Mouse (Mus musculus): ENCODE results near the gene St8sia2. TPM values are rescaled to one million over a fixed set of nuclear protein-coding genes. Genes with fewer than 3 reads are reported as not detected.

Gene St8sia2
- polyA plus RNA-seq, 1 experiment from 2014 or later, result 86.3 TPM

GRCm38 (mm10) chr7:73938046-73938810, 75.3 kb downstream of the St8sia2 start:
- Histone ChIP-seq H3K36me3 (ENCODE audit: control insufficient read depth, insufficient read depth) (peaks cover 12% of the 10 kb centered on the region), H3K4me3 (replicated peaks; ENCODE audit: low read length) (no peak overlapping the region), H3K4me2 (ENCODE audit: low read length) (no peak overlapping the region), H3K9me3 (ENCODE audit: control insufficient read depth, low read length) (no peaks in the 10 kb centered on the region), H3K27me3 (replicated peaks; ENCODE audit: control insufficient read depth, insufficient read depth, low read length) (no peaks in the 10 kb centered on the region), H3K27ac (ENCODE audit: low read length) (no peak overlapping the region), H3K4me1 (replicated peaks; ENCODE audit: control insufficient read depth, insufficient read depth, low read length) (peaks cover 13% of the 10 kb centered on the region), H3K9ac (replicated peaks; ENCODE audit: low read depth, low read length) (no peak overlapping the region)
- WGBS, result 54% methylated on average over 7 of the region's 7 CpGs
- peak; percentile 39; the same call in 1 of the 2 replicates for ATAC-seq

GRCm38 (mm10) chr7:73936119-73936518, 77.4 kb downstream of the St8sia2 start:
- Histone ChIP-seq H3K4me2 (ENCODE audit: low read length) (no peak overlapping the region), H3K27ac (ENCODE audit: low read length) (no peak overlapping the region), H3K36me3 (ENCODE audit: control insufficient read depth, insufficient read depth) (no peaks in the 10 kb centered on the region), H3K9me3 (ENCODE audit: control insufficient read depth, low read length) (no peaks in the 10 kb centered on the region), H3K9ac (replicated peaks; ENCODE audit: low read depth, low read length) (no peak overlapping the region), H3K4me1 (replicated peaks; ENCODE audit: control insufficient read depth, insufficient read depth, low read length) (peaks cover 7% of the 10 kb centered on the region), H3K27me3 (replicated peaks; ENCODE audit: control insufficient read depth, insufficient read depth, low read length) (no peaks in the 10 kb centered on the region), H3K4me3 (replicated peaks; ENCODE audit: low read length) (no peak overlapping the region)
- WGBS, result 65% methylated on average over 3 of the region's 3 CpGs
- no peak for ATAC-seq

DNA sequence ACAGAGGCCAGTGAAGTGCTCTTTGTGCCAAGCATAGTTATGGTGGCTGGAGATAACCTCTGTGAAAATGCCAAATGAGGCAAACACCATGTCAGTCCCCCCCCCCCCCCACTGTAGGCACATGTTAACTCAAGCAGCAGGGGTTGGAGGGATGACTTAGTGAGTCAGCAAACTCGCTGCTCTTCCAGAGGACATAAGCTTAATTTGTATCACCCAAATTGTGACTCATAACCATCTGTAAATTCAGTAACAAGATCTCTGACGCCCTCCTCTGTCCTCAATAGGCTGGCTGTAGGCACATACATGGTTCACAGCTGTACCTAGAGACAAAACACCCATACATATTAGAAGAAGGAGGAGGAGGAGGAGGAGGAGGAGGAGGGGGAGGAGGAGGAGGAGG, 77.8 kb downstream of the St8sia2 start:
- no peaks in the 10 kb centered on the region for H3K9me3 ChIP-seq (ENCODE audit: control insufficient read depth, low read length)
- 66% methylated on average over 2 of the region's 2 CpGs for WGBS
- no peak overlapping the region for H3K27ac ChIP-seq (ENCODE audit: low read length)
- H3K27me3 ChIP-seq (replicated peaks; ENCODE audit: control insufficient read depth, insufficient read depth, low read length), result no peaks in the 10 kb centered on the region
- H3K4me3 ChIP-seq (replicated peaks; ENCODE audit: low read length), result no peak overlapping the region
- H3K4me1 ChIP-seq (replicated peaks; ENCODE audit: control insufficient read depth, insufficient read depth, low read length), result peaks cover 7% of the 10 kb centered on the region
- H3K9ac ChIP-seq (replicated peaks; ENCODE audit: low read depth, low read length), result no peak overlapping the region
- H3K36me3 ChIP-seq (ENCODE audit: control insufficient read depth, insufficient read depth), result no peaks in the 10 kb centered on the region
- no peak overlapping the region for H3K4me2 ChIP-seq (ENCODE audit: low read length)
- ATAC-seq, result no peak

GRCm38 (mm10) chr7:73933036-73933435, 80.5 kb downstream of the St8sia2 start:
- Histone ChIP-seq H3K4me2 (ENCODE audit: low read length) (no peak overlapping the region), H3K4me3 (replicated peaks; ENCODE audit: low read length) (no peak overlapping the region), H3K27me3 (replicated peaks; ENCODE audit: control insufficient read depth, insufficient read depth, low read length) (no peaks in the 10 kb centered on the region), H3K36me3 (ENCODE audit: control insufficient read depth, insufficient read depth) (no peaks in the 10 kb centered on the region), H3K9me3 (ENCODE audit: control insufficient read depth, low read length) (no peaks in the 10 kb centered on the region), H3K27ac (ENCODE audit: low read length) (no peak overlapping the region), H3K9ac (replicated peaks; ENCODE audit: low read depth, low read length) (no peak overlapping the region), H3K4me1 (replicated peaks; ENCODE audit: control insufficient read depth, insufficient read depth, low read length) (no peaks in the 10 kb centered on the region; the same call in 1 of the 2 replicates)
- 86% methylated on average over 3 of the region's 3 CpGs for WGBS
- ATAC-seq, result no peak

DNA sequence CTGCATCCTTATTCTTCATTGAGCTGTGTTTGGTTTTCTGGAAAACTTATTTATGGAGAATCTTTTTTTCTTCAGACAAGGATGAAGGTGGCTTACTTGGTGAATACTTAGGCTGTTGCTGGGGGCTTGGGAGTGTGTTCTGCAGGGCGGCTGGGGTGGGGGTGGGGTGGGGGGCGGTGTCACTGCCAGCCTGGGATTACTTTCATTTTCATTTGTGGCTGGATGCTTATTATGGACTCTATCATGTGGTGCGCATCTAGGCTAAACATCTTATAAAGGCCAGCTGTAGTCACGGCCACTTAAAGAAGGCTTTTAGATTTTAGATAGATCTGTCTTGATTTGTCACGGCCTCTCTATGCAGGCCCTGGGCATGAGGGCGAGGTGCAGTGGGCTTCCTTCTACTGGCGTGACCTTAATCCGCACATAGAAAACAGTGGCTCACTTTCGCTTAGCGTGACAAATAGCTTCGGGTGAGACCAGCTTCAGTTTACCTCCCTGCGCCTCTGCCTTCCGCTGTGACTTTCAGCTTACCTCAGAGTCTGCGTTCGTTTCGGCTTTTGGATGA, 92.5 kb downstream of the St8sia2 start:
- no peaks in the 10 kb centered on the region; the same call in 1 of the 2 replicates for H3K9me3 ChIP-seq (ENCODE audit: control insufficient read depth, low read length)
- H3K4me3 ChIP-seq (replicated peaks; ENCODE audit: low read length), result no peak overlapping the region
- no peaks in the 10 kb centered on the region for H3K27me3 ChIP-seq (replicated peaks; ENCODE audit: control insufficient read depth, insufficient read depth, low read length)
- 88% methylated on average over 16 of the region's 16 CpGs for WGBS
- no peak overlapping the region for H3K9ac ChIP-seq (replicated peaks; ENCODE audit: low read depth, low read length)
- H3K27ac ChIP-seq (ENCODE audit: low read length), result no peak overlapping the region
- H3K4me1 ChIP-seq (replicated peaks; ENCODE audit: control insufficient read depth, insufficient read depth, low read length), result peaks cover 20% of the 10 kb centered on the region
- H3K4me2 ChIP-seq (ENCODE audit: low read length), result no peak overlapping the region
- no peaks in the 10 kb centered on the region for H3K36me3 ChIP-seq (ENCODE audit: control insufficient read depth, insufficient read depth)
- no peak for ATAC-seq

DNA sequence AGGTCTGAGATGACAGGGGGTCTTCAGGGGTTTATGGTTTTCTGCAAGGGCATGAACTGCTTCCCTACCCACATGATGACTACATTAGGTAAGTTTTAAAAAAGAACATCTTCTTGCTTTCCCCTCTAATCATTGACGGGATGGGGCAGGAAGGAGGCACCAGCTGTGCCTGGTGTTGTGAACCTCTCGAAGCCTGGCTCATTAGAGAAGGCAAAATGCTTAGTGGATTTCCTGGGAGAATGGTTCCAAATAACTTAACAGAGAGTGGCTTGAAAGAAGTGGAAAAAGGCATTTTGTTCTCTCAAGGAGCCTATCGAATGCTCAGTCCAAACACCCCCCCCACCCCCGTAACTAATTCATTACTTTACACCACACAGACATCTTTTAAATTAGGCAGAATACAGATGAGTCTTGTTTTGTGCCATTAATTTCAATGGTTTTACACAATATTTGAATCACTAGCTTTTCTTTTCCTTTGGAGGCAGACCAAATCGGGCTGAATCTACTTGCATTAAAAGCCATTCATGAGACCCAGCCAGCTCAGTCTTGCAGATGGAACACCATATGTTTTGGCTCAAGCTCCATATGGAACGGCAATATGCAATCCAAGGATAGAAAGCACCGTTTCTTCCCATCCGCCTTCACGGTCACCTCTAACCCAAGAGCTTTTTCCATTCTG, 95.7 kb downstream of the St8sia2 start:
- peaks cover 22% of the 10 kb centered on the region for H3K4me1 ChIP-seq (replicated peaks; ENCODE audit: control insufficient read depth, insufficient read depth, low read length)
- no peaks in the 10 kb centered on the region for H3K36me3 ChIP-seq (ENCODE audit: control insufficient read depth, insufficient read depth)
- peak; percentile 93 for ATAC-seq
- H3K9me3 ChIP-seq (ENCODE audit: control insufficient read depth, low read length), result no peaks in the 10 kb centered on the region
- 5% methylated on average over 9 of the region's 9 CpGs for WGBS
- no peak overlapping the region for H3K4me3 ChIP-seq (replicated peaks; ENCODE audit: low read length)
- peak overlapping the region; percentile 12; the same call in 1 of the 2 replicates for H3K4me2 ChIP-seq (ENCODE audit: low read length)
- peak overlapping the region; percentile 38 for H3K27ac ChIP-seq (ENCODE audit: low read length)
- H3K9ac ChIP-seq (replicated peaks; ENCODE audit: low read depth, low read length), result no peak overlapping the region
- no peaks in the 10 kb centered on the region for H3K27me3 ChIP-seq (replicated peaks; ENCODE audit: control insufficient read depth, insufficient read depth, low read length)

GRCm38 (mm10) chr7:73911899-73912298, 101.6 kb downstream of the St8sia2 start:
- no peak overlapping the region for H3K27ac ChIP-seq (ENCODE audit: low read length)
- 0 out of 2 replicates have a peak, but pooled peaks have one; percentile 34 for ATAC-seq

DNA sequence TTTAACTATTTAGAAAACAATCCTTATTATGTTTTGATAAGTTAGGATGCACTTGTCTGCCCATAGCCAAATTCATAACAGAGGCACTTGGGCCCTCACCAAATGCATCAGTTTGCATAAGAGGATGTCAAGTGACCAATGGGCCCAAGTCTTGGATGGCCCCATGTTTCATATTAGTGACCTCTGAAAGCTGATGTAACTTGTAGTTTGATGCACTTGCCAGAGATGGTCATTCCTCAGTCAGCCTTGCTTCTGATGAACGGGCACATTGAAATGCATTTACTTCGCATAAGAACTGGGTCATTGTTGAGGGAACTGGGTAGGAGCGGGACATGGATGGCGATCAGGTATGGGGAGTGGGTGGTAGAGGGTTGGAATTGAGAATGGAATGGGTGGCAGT, 102.6 kb downstream of the St8sia2 start:
- no peak overlapping the region for H3K4me2 ChIP-seq (ENCODE audit: low read length)
- H3K27me3 ChIP-seq (replicated peaks; ENCODE audit: control insufficient read depth, insufficient read depth, low read length), result 0 out of 2 replicates have a peak, but pooled peaks cover 2% of the 10 kb centered on the region
- no peak overlapping the region for H3K9ac ChIP-seq (replicated peaks; ENCODE audit: low read depth, low read length)
- no peak overlapping the region for H3K4me3 ChIP-seq (replicated peaks; ENCODE audit: low read length)
- no peaks in the 10 kb centered on the region for H3K36me3 ChIP-seq (ENCODE audit: control insufficient read depth, insufficient read depth)
- no peaks in the 10 kb centered on the region for H3K9me3 ChIP-seq (ENCODE audit: control insufficient read depth, low read length)
- 94% methylated on average over 4 of the region's 4 CpGs for WGBS
- no peak overlapping the region for H3K27ac ChIP-seq (ENCODE audit: low read length)
- H3K4me1 ChIP-seq (replicated peaks; ENCODE audit: control insufficient read depth, insufficient read depth, low read length), result 0 out of 2 replicates have a peak, but pooled peaks cover 2% of the 10 kb centered on the region
- no peak for ATAC-seq

More at GRCm38 (mm10) chr7:73911899-73912298, 101.6 kb downstream of the St8sia2 start:
- Histone ChIP-seq H3K27me3 (replicated peaks; ENCODE audit: control insufficient read depth, insufficient read depth, low read length) (0 out of 2 replicates have a peak, but pooled peaks cover 2% of the 10 kb centered on the region), H3K36me3 (ENCODE audit: control insufficient read depth, insufficient read depth) (no peaks in the 10 kb centered on the region), H3K4me1 (replicated peaks; ENCODE audit: control insufficient read depth, insufficient read depth, low read length) (peaks cover 5% of the 10 kb centered on the region), H3K9me3 (ENCODE audit: control insufficient read depth, low read length) (no peaks in the 10 kb centered on the region), H3K9ac (replicated peaks; ENCODE audit: low read depth, low read length) (no peak overlapping the region), H3K4me2 (ENCODE audit: low read length) (no peak overlapping the region), H3K4me3 (replicated peaks; ENCODE audit: low read length) (no peak overlapping the region)
- WGBS, result 20% methylated on average over 4 of the region's 4 CpGs

Measured in forebrain, embryonic 16.5 days (tissue).